Mouse (Mus musculus): ENCODE data around the gene Hspg2. TPM values are rescaled to one million over a fixed set of nuclear protein-coding genes. Genes with fewer than 3 reads are reported as not detected.

Hspg2 gene
- total and polyA plus RNA-seq, 3 experiments: 1.3 to 14.0 (median 5.5) TPM

DNA sequence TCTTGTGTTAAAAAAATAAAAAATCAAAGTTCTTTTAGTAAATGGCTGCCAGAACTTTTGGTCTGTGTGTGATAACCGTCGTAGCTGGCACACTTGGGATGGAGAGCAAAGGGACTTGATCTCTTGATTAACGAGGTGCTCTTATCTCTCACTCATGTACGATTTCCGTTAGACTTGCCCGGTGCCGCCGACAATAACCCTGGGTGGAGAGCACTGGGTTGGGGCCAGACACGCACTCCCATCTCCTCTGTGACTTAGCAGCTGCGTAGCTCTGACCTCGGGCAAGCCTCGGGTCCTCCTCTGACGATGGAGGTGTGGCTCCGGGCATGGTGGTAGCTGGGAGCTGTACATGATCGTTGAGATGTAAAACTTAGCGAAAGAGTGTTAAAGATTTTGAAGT, 15.3 kb downstream of the Hspg2 start:
- TF ChIP-seq POLR2AphosphoS2 (IDR thresholded peaks at IDR 0.05; ENCODE audit: low read depth, low read length): no peak
- TF ChIP-seq RAD21 (IDR thresholded peaks at IDR 0.05; ENCODE audit: low read depth, low read length): no peak
- no peak for TF ChIP-seq ZKSCAN1 (IDR thresholded peaks at IDR 0.05; ENCODE audit: borderline replicate concordance, low read depth, low read length)
- TF ChIP-seq TCF12 (IDR thresholded peaks at IDR 0.05; ENCODE audit: low read depth, low read length): no peak
- no peak for TF ChIP-seq MAZ (IDR thresholded peaks at IDR 0.05; ENCODE audit: low read depth, low read length)
- TF ChIP-seq ELF1 (IDR thresholded peaks at IDR 0.05; ENCODE audit: low read depth, low read length): no peak
- no peak for TF ChIP-seq SMC3 (IDR thresholded peaks at IDR 0.05; ENCODE audit: low read depth, low read length)
- no peak for TF ChIP-seq GABPA (IDR thresholded peaks at IDR 0.05; ENCODE audit: insufficient replicate concordance, low read depth, low read length)
- no peak for TF ChIP-seq CHD2 (IDR thresholded peaks at IDR 0.05; ENCODE audit: low read length)
- no peak for TF ChIP-seq CTCF (conservative IDR thresholded peaks at IDR 0.05 in 1 of 2, IDR thresholded peaks at IDR 0.05 in 1 of 2; ENCODE audit: low read depth in 2 of 2, low read length in 2 of 2)
- no peak for TF ChIP-seq JUN (IDR thresholded peaks at IDR 0.05; ENCODE audit: insufficient read depth, low read depth, low read length)
- no peak for TF ChIP-seq ZC3H11A (IDR thresholded peaks at IDR 0.05; ENCODE audit: low read depth, low read length)
- TF ChIP-seq EP300 (IDR thresholded peaks at IDR 0.05; ENCODE audit: low read length): no peak
- TF ChIP-seq JUND (conservative IDR thresholded peaks at IDR 0.05; ENCODE audit: low read depth, low read length): no peak
- TF ChIP-seq MXI1 (IDR thresholded peaks at IDR 0.05; ENCODE audit: low read depth, low read length): no peak
- no peak for TF ChIP-seq USF1 (IDR thresholded peaks at IDR 0.05; ENCODE audit: low read depth, low read length)
- TF ChIP-seq CHD1 (IDR thresholded peaks at IDR 0.05; ENCODE audit: low read depth, low read length): no peak
- no peak for TF ChIP-seq ETS1 (conservative IDR thresholded peaks at IDR 0.05; ENCODE audit: low read depth, low read length)
- no peak for TF ChIP-seq BHLHE40 (IDR thresholded peaks at IDR 0.05; ENCODE audit: low read depth, low read length)
- no peak for TF ChIP-seq E2F4 (IDR thresholded peaks at IDR 0.05; ENCODE audit: insufficient replicate concordance, low read depth, low read length)
- Histone ChIP-seq H3K9ac (ENCODE audit: insufficient read depth, low read depth) (no peak overlapping the region), H3K27me3 (replicated peaks) (no peaks in the 10 kb centered on the region), H3K9me3 (replicated peaks; ENCODE audit: low read length) (no peaks in the 10 kb centered on the region), H3K4me2 (ENCODE audit: insufficient read depth, low read depth, poor library complexity, severe bottlenecking) (no peak overlapping the region), H3K79me2 (replicated peaks; ENCODE audit: control insufficient read depth, extremely low read depth, insufficient read depth, poor library complexity, severe bottlenecking) (no peaks in the 10 kb centered on the region), H3K4me3 (replicated peaks in 1 of 3; ENCODE audit: low read depth in 2 of 3, low read length in 2 of 3, poor library complexity in 1 of 3) (no peak overlapping the region), H3K36me3 (replicated peaks in 1 of 2; ENCODE audit: control insufficient read depth in 1 of 2, insufficient read depth in 1 of 2, low read length in 1 of 2) (peaks cover 0 to 2% of the 10 kb centered on the region in 2 experiments), H3K4me1 (ENCODE audit: control insufficient read depth in 1 of 2, insufficient read depth in 2 of 2) (peaks cover 12 to 52% of the 10 kb centered on the region in 2 experiments; a peak in 3 of 4 replicates), H3K27ac (ENCODE audit: insufficient read depth, low read depth) (no peak overlapping the region)
- DNase-seq (ENCODE audit: extremely low read depth): no peak
- in situ Hi-C loops (cut with MboI; ENCODE audit: low pct_ligation_motif_present, low pct_unique_long_range_greater_than_20kb, low sequenced_read_pairs) (no loop called here), dilution Hi-C loops (cut with MboI; ENCODE audit: extremely low pct_ligation_motif_present, extremely low pct_unique_long_range_greater_than_20kb, low sequenced_read_pairs) (no loop called here)

DNA sequence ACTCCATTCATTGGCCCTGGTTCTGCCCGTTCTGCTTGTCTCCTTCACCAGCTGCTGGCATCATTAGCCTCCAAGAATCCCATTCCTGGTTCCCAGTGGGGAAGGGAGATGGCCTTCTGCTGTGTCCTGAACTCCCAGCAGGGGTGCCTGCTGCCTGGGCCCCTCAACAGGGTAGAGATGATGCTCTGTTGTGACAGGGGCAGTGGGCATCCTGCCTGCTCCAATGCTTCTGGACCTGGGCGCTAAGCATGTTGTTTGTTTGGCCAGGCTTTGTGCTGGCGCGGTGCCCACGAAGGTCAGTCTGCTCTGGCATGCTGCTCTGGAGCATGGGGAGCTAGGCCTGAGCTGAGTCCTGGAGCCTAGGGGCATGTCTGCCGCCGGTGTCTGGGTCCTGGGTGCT, 16.0 kb downstream of the Hspg2 start:
- H3K4me1 ChIP-seq (ENCODE audit: control insufficient read depth in 1 of 2, insufficient read depth in 2 of 2): peaks cover 16 to 55% of the 10 kb centered on the region in 2 experiments; a peak in 3 of 4 replicates
- TF ChIP-seq POLR2AphosphoS2 (IDR thresholded peaks at IDR 0.05; ENCODE audit: low read depth, low read length) (no peak), GABPA (IDR thresholded peaks at IDR 0.05; ENCODE audit: insufficient replicate concordance, low read depth, low read length) (no peak), KAT2A (IDR thresholded peaks at IDR 0.05; ENCODE audit: insufficient replicate concordance, low read length) (no peak), SIN3A (IDR thresholded peaks at IDR 0.05; ENCODE audit: low read length) (no peak), EP300 (IDR thresholded peaks at IDR 0.05; ENCODE audit: low read length) (no peak), HCFC1 (IDR thresholded peaks at IDR 0.05; ENCODE audit: low read depth, low read length) (no peak), MEF2A (IDR thresholded peaks at IDR 0.05; ENCODE audit: borderline replicate concordance, low read depth, low read length) (no peak), RAD21 (IDR thresholded peaks at IDR 0.05; ENCODE audit: low read depth, low read length) (no peak), ZNF384 (IDR thresholded peaks at IDR 0.05; ENCODE audit: low read depth, low read length) (no peak), ZKSCAN1 (IDR thresholded peaks at IDR 0.05; ENCODE audit: borderline replicate concordance, low read depth, low read length) (no peak), ELF1 (IDR thresholded peaks at IDR 0.05; ENCODE audit: low read depth, low read length) (no peak), RCOR1 (conservative IDR thresholded peaks at IDR 0.05; ENCODE audit: low read depth, low read length) (no peak), IRF4 (IDR thresholded peaks at IDR 0.05; ENCODE audit: low read depth, low read length) (no peak), JUND (conservative IDR thresholded peaks at IDR 0.05; ENCODE audit: low read depth, low read length) (no peak), NRF1 (IDR thresholded peaks at IDR 0.05; ENCODE audit: low read depth, low read length) (no peak), UBTF (IDR thresholded peaks at IDR 0.05; ENCODE audit: low read depth, low read length) (no peak), ETS1 (conservative IDR thresholded peaks at IDR 0.05; ENCODE audit: low read depth, low read length) (no peak), MAFK (IDR thresholded peaks at IDR 0.05; ENCODE audit: insufficient replicate concordance, low read length) (no peak), CTCF (conservative IDR thresholded peaks at IDR 0.05 in 1 of 2, IDR thresholded peaks at IDR 0.05 in 1 of 2; ENCODE audit: low read depth in 2 of 2, low read length in 2 of 2) (no peak), MYC (IDR thresholded peaks at IDR 0.05; ENCODE audit: low read depth, low read length) (no peak)
- no peaks in the 10 kb centered on the region for H3K36me3 ChIP-seq (replicated peaks in 1 of 2; ENCODE audit: control insufficient read depth in 1 of 2, insufficient read depth in 1 of 2, low read length in 1 of 2)
- no peak overlapping the region for H3K4me2 ChIP-seq (ENCODE audit: insufficient read depth, low read depth, poor library complexity, severe bottlenecking)
- H3K9me3 ChIP-seq (replicated peaks; ENCODE audit: low read length): no peaks in the 10 kb centered on the region
- H3K4me3 ChIP-seq (replicated peaks in 1 of 3; ENCODE audit: low read depth in 2 of 3, low read length in 2 of 3, poor library complexity in 1 of 3): no peak overlapping the region
- dilution Hi-C loops (cut with MboI; ENCODE audit: extremely low pct_ligation_motif_present, extremely low pct_unique_long_range_greater_than_20kb, low sequenced_read_pairs): no loop called here
- H3K27ac ChIP-seq (ENCODE audit: insufficient read depth, low read depth): no peak overlapping the region
- in situ Hi-C loops (cut with MboI; ENCODE audit: low pct_ligation_motif_present, low pct_unique_long_range_greater_than_20kb, low sequenced_read_pairs): no loop called here
- H3K79me2 ChIP-seq (replicated peaks; ENCODE audit: control insufficient read depth, extremely low read depth, insufficient read depth, poor library complexity, severe bottlenecking): no peaks in the 10 kb centered on the region
- DNase-seq (ENCODE audit: extremely low read depth): no peak
- H3K9ac ChIP-seq (ENCODE audit: insufficient read depth, low read depth): no peak overlapping the region
- H3K27me3 ChIP-seq (replicated peaks): no peaks in the 10 kb centered on the region

Measured in CH12.LX (cell line).